8 mouse cellular contexts compared by ENCODE assay signal in the genomic region with DNA sequence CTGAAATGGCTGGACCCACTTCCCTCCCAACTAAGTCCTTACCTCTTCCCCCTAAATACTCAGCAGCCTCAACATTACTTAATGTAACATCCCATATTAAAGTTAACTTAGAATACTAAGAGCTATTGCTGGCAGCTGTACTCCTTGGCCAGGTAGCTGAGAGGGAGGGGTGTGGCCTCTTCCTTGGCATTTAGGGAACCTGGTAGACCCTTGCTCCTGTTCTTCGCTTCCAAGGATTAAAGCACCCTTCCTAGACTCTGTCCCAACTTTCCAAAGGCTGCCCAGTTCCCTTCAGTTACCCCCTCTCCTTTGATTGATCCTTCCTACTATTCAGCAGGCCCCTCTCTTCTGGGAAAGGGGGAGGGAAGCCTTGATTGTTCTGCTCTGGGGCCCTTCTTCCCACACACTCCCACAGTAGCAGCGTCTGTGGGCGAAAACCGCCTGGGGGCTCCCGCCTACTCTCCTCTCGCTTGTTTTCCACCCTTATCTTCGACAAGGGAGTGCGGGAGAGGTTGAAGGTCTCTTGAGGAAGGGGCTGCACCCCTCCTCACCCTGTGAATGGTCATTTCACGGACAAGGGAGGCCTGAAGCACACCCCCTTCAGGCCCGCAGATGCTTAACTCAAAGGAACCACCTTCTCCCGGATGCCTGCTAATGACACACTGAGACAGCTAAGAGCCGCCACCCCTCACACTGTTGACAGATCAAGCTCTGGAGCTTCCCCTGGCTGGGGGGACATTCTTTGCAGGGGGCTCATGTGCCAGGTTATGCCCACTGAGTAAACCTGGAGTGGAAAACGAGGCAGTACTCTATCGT. TPM values are rescaled to one million over a fixed set of nuclear protein-coding genes. Genes with fewer than 3 reads are reported as not detected.
A peak's percentile ranks its signal among the peaks of the same experiment; 100 is the strongest.
DNase-seq lines count a peak whose midpoint lies in the region; ATAC-seq and TF ChIP-seq lines count a peak whose summit lies in the region.

No protein-coding gene starts in this region.

- no peaks in the 10 kb centered on the region for H3K36me3 ChIP-seq in heart, adult 2 months (ENCODE audit: control insufficient read depth, insufficient read depth, low read length)
- H3K36me3 ChIP-seq in ES-Bruce4 (ENCODE audit: control insufficient read depth, insufficient read depth, low read length, poor library complexity, severe bottlenecking), result no peaks in the 10 kb centered on the region
- H3K36me3 ChIP-seq in embryonic facial prominence, embryonic 11.5 days (replicated peaks; ENCODE audit: control insufficient read depth, insufficient read depth, low read depth, low read length), result peaks cover 2% of the 10 kb centered on the region; the same call in 1 of the 2 replicates
- H3K36me3 ChIP-seq in hindbrain, postnatal 0 days (ENCODE audit: insufficient read depth, low read length), result no peaks in the 10 kb centered on the region

- H3K27me3 ChIP-seq in heart, adult 2 months (ENCODE audit: control insufficient read depth, insufficient read depth, low read length), result no peaks in the 10 kb centered on the region
- no peaks in the 10 kb centered on the region for H3K27me3 ChIP-seq in ES-Bruce4 (ENCODE audit: control insufficient read depth, insufficient read depth, low read length, poor library complexity, severe bottlenecking)
- H3K27me3 ChIP-seq in embryonic facial prominence, embryonic 11.5 days (ENCODE audit: control insufficient read depth, insufficient read depth, low read length), result peaks cover 2% of the 10 kb centered on the region; the same call in 1 of the 2 replicates
- peaks cover 11% of the 10 kb centered on the region for H3K27me3 ChIP-seq in hindbrain, postnatal 0 days (ENCODE audit: insufficient read depth, low read length)

- peaks cover 16% of the 10 kb centered on the region for H3K4me1 ChIP-seq in heart, adult 2 months (ENCODE audit: control insufficient read depth, insufficient read depth, low read length)
- H3K4me1 ChIP-seq in ES-Bruce4 (ENCODE audit: control insufficient read depth, insufficient read depth, low read length), result no peaks in the 10 kb centered on the region
- peaks cover 32% of the 10 kb centered on the region for H3K4me1 ChIP-seq in embryonic facial prominence, embryonic 11.5 days (ENCODE audit: control insufficient read depth, insufficient read depth, low read length)
- H3K4me1 ChIP-seq in hindbrain, postnatal 0 days (ENCODE audit: insufficient read depth, low read length), result peaks cover 9% of the 10 kb centered on the region

- no peaks in the 10 kb centered on the region for H3K79me2 ChIP-seq in heart, adult 2 months (replicated peaks; ENCODE audit: control insufficient read depth, insufficient read depth, low read length)

- H3K4me2 ChIP-seq in embryonic facial prominence, embryonic 11.5 days (ENCODE audit: low read depth, low read length), result peak overlapping the region; percentile 58
- H3K4me2 ChIP-seq in hindbrain, postnatal 0 days (ENCODE audit: low read depth, low read length), result peak overlapping the region; percentile 90

- intact Hi-C loops in heart, adult 2 months (cut with DNase I), result no loop called here
- intact Hi-C loops in heart, postnatal 14 days (cut with DNase I), result no loop called here

- peak in 1 of 2 experiments; percentile 36 for DNase-seq in heart, adult 2 months
- DNase-seq in heart, postnatal 14 days, result no peak
- DNase-seq in embryonic facial prominence, embryonic 11.5 days (ENCODE audit: low spot score), result peak; percentile 48
- DNase-seq in hindbrain, postnatal 0 days (ENCODE audit: low spot score), result no peak
- DNase-seq in lung, postnatal 4 days, result peak; percentile 43 to 49
- DNase-seq in yolk sac, embryonic 10.5 days (ENCODE audit: low spot score), result no peak

- TF ChIP-seq EP300 in heart, adult 2 months (IDR thresholded peaks at IDR 0.05; ENCODE audit: insufficient read depth, low read depth, low read length), result no peak
- TF ChIP-seq EP300 in ES-Bruce4 (IDR thresholded peaks at IDR 0.05; ENCODE audit: insufficient read depth, low read depth, low read length), result no peak

- peak overlapping the region; percentile 78 for H3K4me3 ChIP-seq in heart, adult 2 months
- H3K4me3 ChIP-seq in ES-Bruce4 (ENCODE audit: low read depth, low read length), result peak overlapping the region; percentile 72
- peak overlapping the region; percentile 80 for H3K4me3 ChIP-seq in embryonic facial prominence, embryonic 11.5 days (ENCODE audit: low read depth, low read length)
- peak overlapping the region; percentile 56 for H3K4me3 ChIP-seq in hindbrain, postnatal 0 days (ENCODE audit: low read length)

- 26% methylated on average over 14 of the region's 14 CpGs for WGBS in heart, adult 2 months
- 2% methylated on average over 14 of the region's 14 CpGs for WGBS in embryonic facial prominence, embryonic 11.5 days
- WGBS in hindbrain, postnatal 0 days, result 10% methylated on average over 14 of the region's 14 CpGs

- no peak for ATAC-seq in embryonic facial prominence, embryonic 11.5 days (replicated peaks; ENCODE audit: insufficient number of reproducible peaks, low FRiP score, low TSS enrichment, low read depth)
- no peak for ATAC-seq in hindbrain, postnatal 0 days
- no peak for ATAC-seq in inflammation-experienced regulatory T-cells, adult 6 months

- H3K9ac ChIP-seq in heart, adult 2 months (ENCODE audit: low read depth, low read length), result peak overlapping the region; percentile 88
- H3K9ac ChIP-seq in ES-Bruce4 (ENCODE audit: low read depth, poor library complexity, severe bottlenecking), result peak overlapping the region; percentile 87; the same call in 1 of the 2 replicates
- H3K9ac ChIP-seq in embryonic facial prominence, embryonic 11.5 days (replicated peaks; ENCODE audit: low read length), result peak overlapping the region; percentile 90
- peak overlapping the region; percentile 59; the same call in 1 of the 2 replicates for H3K9ac ChIP-seq in hindbrain, postnatal 0 days (replicated peaks; ENCODE audit: low read length)

- H3K9me3 ChIP-seq in ES-Bruce4 (replicated peaks; ENCODE audit: control insufficient read depth, insufficient read depth, low read length, poor library complexity, severe bottlenecking), result no peaks in the 10 kb centered on the region
- no peaks in the 10 kb centered on the region for H3K9me3 ChIP-seq in embryonic facial prominence, embryonic 11.5 days (replicated peaks; ENCODE audit: control insufficient read depth, low read length)
- no peaks in the 10 kb centered on the region for H3K9me3 ChIP-seq in hindbrain, postnatal 0 days (ENCODE audit: low read length)

- no peak for TF ChIP-seq POLR2A in heart, adult 2 months (IDR thresholded peaks at IDR 0.05; ENCODE audit: insufficient read depth, low read depth, low read length)
- no peak for TF ChIP-seq POLR2A in ES-Bruce4 (IDR thresholded peaks at IDR 0.05; ENCODE audit: insufficient read depth, low read length)

- peak overlapping the region; percentile 98 for H3K27ac ChIP-seq in heart, adult 2 months
- no peak overlapping the region for H3K27ac ChIP-seq in ES-Bruce4 (ENCODE audit: insufficient read depth, low read length)
- peak overlapping the region; percentile 99 for H3K27ac ChIP-seq in embryonic facial prominence, embryonic 11.5 days (replicated peaks; ENCODE audit: low read depth, low read length)
- H3K27ac ChIP-seq in hindbrain, postnatal 0 days, result peak overlapping the region; percentile 78; the same call in 1 of the 2 replicates

- peak; percentile 36 for TF ChIP-seq CTCF in heart, adult 2 months (IDR thresholded peaks at IDR 0.05)
- TF ChIP-seq CTCF in ES-Bruce4 (IDR thresholded peaks at IDR 0.05; ENCODE audit: low read depth, low read length), result no peak
- TF ChIP-seq CTCF in hindbrain, postnatal 0 days (IDR thresholded peaks at IDR 0.05; ENCODE audit: low read depth), result peak; percentile 13; the same call in 1 of the 2 replicates

RNA-seq across cellular contexts. Expression of gene Nemp1, which starts 1.1 kb away (rescaled TPM):
- total RNA-seq in heart, adult 2 months (2021), result 1 to 10 TPM; 3.7 to 4.2 TPM
- 2.2 and 4.0 TPM in 2 replicates for polyA plus RNA-seq in heart, adult 2 months (2012; rRNA removed)
- total RNA-seq in heart, postnatal 14 days (2021), result 1 to 10 TPM; 4.2 to 4.7 TPM
- polyA plus RNA-seq in ES-Bruce4 (2011; ENCODE audit: insufficient read depth, insufficient read length, low read depth, missing spikeins), result 22.0 and 22.3 TPM in 2 replicates
- 11.2 and 11.7 TPM in 2 replicates for polyA plus RNA-seq in embryonic facial prominence, embryonic 11.5 days (2014; fragmentation: Nextera tagmentation; extraction: Ambion mirVana)
- 2.8 and 4.1 TPM in 2 replicates for total RNA-seq in hindbrain, postnatal 0 days (2014; rRNA removed)
- polyA plus RNA-seq in hindbrain, postnatal 0 days (2015; fragmentation: Nextera tagmentation; extraction: Ambion mirVana), result 2.2 and 3.0 TPM in 2 replicates
- polyA plus RNA-seq in inflammation-experienced regulatory T-cells, adult 6 months (2017; shearing (Covaris generic)), result 1 to 10 TPM; 3.7 to 5.9 (median 5.7) TPM

RNA-seq across cellular contexts. Expression of gene Nab2, which starts 2.8 kb away (rescaled TPM):
- total RNA-seq in heart, adult 2 months (2021), result 1 to 10 TPM; 5.0 to 6.3 TPM
- 10.0 and 11.2 TPM in 2 replicates for polyA plus RNA-seq in heart, adult 2 months (2012; rRNA removed)
- total RNA-seq in heart, postnatal 14 days (2021), result 1 to 10 TPM; 8.0 TPM
- 5.5 and 8.1 TPM in 2 replicates for polyA plus RNA-seq in ES-Bruce4 (2011; ENCODE audit: insufficient read depth, insufficient read length, low read depth, missing spikeins)
- polyA plus RNA-seq in embryonic facial prominence, embryonic 11.5 days (2014; fragmentation: Nextera tagmentation; extraction: Ambion mirVana), result 8.0 and 9.3 TPM in 2 replicates
- total RNA-seq in hindbrain, postnatal 0 days (2014; rRNA removed), result 3.5 and 4.1 TPM in 2 replicates
- polyA plus RNA-seq in hindbrain, postnatal 0 days (2015; fragmentation: Nextera tagmentation; extraction: Ambion mirVana), result 1.1 and 1.6 TPM in 2 replicates
- 1 to 10 TPM; 7.5 to 9.5 (median 7.8) TPM for polyA plus RNA-seq in inflammation-experienced regulatory T-cells, adult 6 months (2017; shearing (Covaris generic))

RNA-seq across cellular contexts. Expression of gene Stat6, which starts 22.8 kb away (rescaled TPM):
- total RNA-seq in heart, adult 2 months (2021), result 10 to 100 TPM; 43.7 to 43.9 TPM
- 49.5 and 61.7 TPM in 2 replicates for polyA plus RNA-seq in heart, adult 2 months (2012; rRNA removed)
- total RNA-seq in heart, postnatal 14 days (2021), result 10 to 100 TPM; 46.9 to 49.9 TPM
- 28.2 and 32.9 TPM in 2 replicates for polyA plus RNA-seq in ES-Bruce4 (2011; ENCODE audit: insufficient read depth, insufficient read length, low read depth, missing spikeins)
- polyA plus RNA-seq in embryonic facial prominence, embryonic 11.5 days (2014; fragmentation: Nextera tagmentation; extraction: Ambion mirVana), result 8.1 and 8.2 TPM in 2 replicates
- total RNA-seq in hindbrain, postnatal 0 days (2014; rRNA removed), result 5.3 and 9.5 TPM in 2 replicates
- polyA plus RNA-seq in hindbrain, postnatal 0 days (2015; fragmentation: Nextera tagmentation; extraction: Ambion mirVana), result 4.7 and 5.3 TPM in 2 replicates
- 100 to 1,000 TPM; 148 to 195 (median 176) TPM for polyA plus RNA-seq in inflammation-experienced regulatory T-cells, adult 6 months (2017; shearing (Covaris generic))

RNA-seq across cellular contexts. Expression of gene Myo1a, which starts 39.4 kb away (rescaled TPM):
- under 1 TPM in 1 of 2 experiments, not detected in 1; 0.08 TPM for total RNA-seq in heart, adult 2 months (2021)
- polyA plus RNA-seq in heart, adult 2 months (2012; rRNA removed), result 0.04 and 0.12 TPM in 2 replicates
- total RNA-seq in heart, postnatal 14 days (2021), result under 1 TPM in 1 of 2 experiments, not detected in 1; 0.15 TPM
- 0.34 and 0.72 TPM in 2 replicates for polyA plus RNA-seq in ES-Bruce4 (2011; ENCODE audit: insufficient read depth, insufficient read length, low read depth, missing spikeins)
- 0.40 and 0.55 TPM in 2 replicates for polyA plus RNA-seq in embryonic facial prominence, embryonic 11.5 days (2014; fragmentation: Nextera tagmentation; extraction: Ambion mirVana)
- 0.21 and 0.36 TPM in 2 replicates for total RNA-seq in hindbrain, postnatal 0 days (2014; rRNA removed)
- 0.50 and 0.53 TPM in 2 replicates for polyA plus RNA-seq in hindbrain, postnatal 0 days (2015; fragmentation: Nextera tagmentation; extraction: Ambion mirVana)
- not detected for polyA plus RNA-seq in inflammation-experienced regulatory T-cells, adult 6 months (2017; shearing (Covaris generic))

RNA-seq across cellular contexts. Expression of gene Lrp1, which starts 44.6 kb away (rescaled TPM):
- total RNA-seq in heart, adult 2 months (2021), result 10 to 100 TPM; 74.0 to 79.5 TPM
- polyA plus RNA-seq in heart, adult 2 months (2012; rRNA removed), result 74.1 and 83.7 TPM in 2 replicates
- total RNA-seq in heart, postnatal 14 days (2021), result 100 to 1,000 TPM in 1 of 2 experiments, 10 to 100 TPM in 1; 85.0 to 105 TPM
- 36.3 and 41.3 TPM in 2 replicates for polyA plus RNA-seq in ES-Bruce4 (2011; ENCODE audit: insufficient read depth, insufficient read length, low read depth, missing spikeins)
- 55.5 and 59.0 TPM in 2 replicates for polyA plus RNA-seq in embryonic facial prominence, embryonic 11.5 days (2014; fragmentation: Nextera tagmentation; extraction: Ambion mirVana)
- total RNA-seq in hindbrain, postnatal 0 days (2014; rRNA removed), result 245 TPM in 2 replicates
- 73.7 and 75.5 TPM in 2 replicates for polyA plus RNA-seq in hindbrain, postnatal 0 days (2015; fragmentation: Nextera tagmentation; extraction: Ambion mirVana)
- 1 to 10 TPM in 1 of 3 experiments, under 1 TPM in 1, not detected in 1; 0.04 to 1.4 TPM for polyA plus RNA-seq in inflammation-experienced regulatory T-cells, adult 6 months (2017; shearing (Covaris generic))

Comparison
In these comparisons a context has a peak if more than half of its experiments do, and no peak if none do; other contexts are left out.
1. DNase-seq: peak in embryonic facial prominence, embryonic 11.5 days (single experiment) and lung, postnatal 4 days (2 of 2); none in heart, postnatal 14 days (0 of 2), hindbrain, postnatal 0 days (single experiment) and yolk sac, embryonic 10.5 days (single experiment).
2. Peak in every context shown above with its lines, with median percentiles within 50 percentile points of each other: H3K4me3 ChIP-seq and H3K9ac ChIP-seq.